Mouse (Mus musculus) cerebellum, adult 11 months (tissue): ENCODE results near the gene Nme9.

Source experiments
- DNase-seq: peaks from one replicate; pipeline ENCODE4 v3.0.0; 2022

The Nme9 gene

GRCm38 (mm10) chr9:99437031-99437764 is 14.1 kb upstream of the Nme9 start, which contains the start of gene Mras:
Mras (minus strand) TSS chr9:99437381.
- no peak for DNase-seq

- DNase-seq: no peak
Observed at GRCm38 (mm10) chr9:99437781-99438565, 13.3 kb upstream of the Nme9 start.

- no peak for DNase-seq
Observed at GRCm38 (mm10) chr9:99439064-99439463, 12.2 kb upstream of the Nme9 start.

- no peak for DNase-seq
Observed at GRCm38 (mm10) chr9:99440941-99441340, 10.3 kb upstream of the Nme9 start.

GRCm38 (mm10) chr9:99441647-99442433 is 9.4 kb upstream of the Nme9 start:
- DNase-seq: no peak

- DNase-seq: no peak
Observed at GRCm38 (mm10) chr9:99444590-99445178, 6.6 kb upstream of the Nme9 start.

- no peak for DNase-seq
Observed at GRCm38 (mm10) chr9:99446259-99446658, 5.0 kb upstream of the Nme9 start.

GRCm38 (mm10) chr9:99447323-99447722 is 4.0 kb upstream of the Nme9 start:
- no peak for DNase-seq

GRCm38 (mm10) chr9:99449886-99450647 is 1.2 kb upstream of the Nme9 start:
- no peak for DNase-seq

GRCm38 (mm10) chr9:99454211-99454610 is 2.9 kb downstream of the Nme9 start:
- DNase-seq: no peak

- peak; percentile 53 for DNase-seq
Observed at GRCm38 (mm10) chr9:99458529-99459208, 7.4 kb downstream of the Nme9 start.

- DNase-seq: no peak
Observed at GRCm38 (mm10) chr9:99459730-99460129, 8.5 kb downstream of the Nme9 start.

- DNase-seq: no peak
Observed at GRCm38 (mm10) chr9:99464876-99465275, 13.6 kb downstream of the Nme9 start.

- no peak for DNase-seq
Observed at GRCm38 (mm10) chr9:99468572-99468971, 17.3 kb downstream of the Nme9 start.

GRCm38 (mm10) chr9:99469681-99470273 is 18.5 kb downstream of the Nme9 start:
- DNase-seq: no peak

- DNase-seq: no peak
Observed at GRCm38 (mm10) chr9:99470347-99471092, 19.2 kb downstream of the Nme9 start.

GRCm38 (mm10) chr9:99471334-99471733 is 20.1 kb downstream of the Nme9 start:
- no peak for DNase-seq

- DNase-seq: peak; percentile 24
Observed at GRCm38 (mm10) chr9:99479181-99479711, 28.0 kb downstream of the Nme9 start.

GRCm38 (mm10) chr9:99480764-99481163 is 29.5 kb downstream of the Nme9 start:
- peak; percentile 50 for DNase-seq

GRCm38 (mm10) chr9:99483191-99483590 is 31.9 kb downstream of the Nme9 start:
- DNase-seq: no peak
